Mouse (Mus musculus): ENCODE measurements at regions not wholly inside any gene's neighbourhood (a gene's known extent, or its start where the extent isn't known, plus 50 kb on each side); places are given as distances from the start of the nearest gene placed in this dataset.

DNA sequence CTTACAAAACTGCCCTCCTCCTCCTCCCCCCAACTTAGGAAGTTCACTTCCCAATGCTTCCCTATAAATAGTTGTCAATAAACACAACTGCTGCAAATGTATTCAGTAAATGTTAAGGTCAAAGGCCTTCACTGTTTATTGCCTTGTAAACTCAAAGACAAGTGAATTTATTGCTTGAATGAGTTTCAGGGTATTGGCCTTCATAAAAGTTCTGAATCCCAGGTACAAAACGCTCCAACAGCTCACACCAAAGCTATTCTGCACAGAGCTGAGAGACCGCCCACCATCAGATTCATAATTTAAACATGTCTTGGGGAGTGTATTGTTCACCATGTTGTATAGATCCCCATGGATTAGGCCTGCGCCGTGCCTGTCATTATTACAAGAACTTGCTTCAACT, 53.9 kb upstream of the Cdkn3 start:
- DNase-seq (ENCODE audit: extremely low read depth, insufficient read length, low spot score), result no peak

DNA sequence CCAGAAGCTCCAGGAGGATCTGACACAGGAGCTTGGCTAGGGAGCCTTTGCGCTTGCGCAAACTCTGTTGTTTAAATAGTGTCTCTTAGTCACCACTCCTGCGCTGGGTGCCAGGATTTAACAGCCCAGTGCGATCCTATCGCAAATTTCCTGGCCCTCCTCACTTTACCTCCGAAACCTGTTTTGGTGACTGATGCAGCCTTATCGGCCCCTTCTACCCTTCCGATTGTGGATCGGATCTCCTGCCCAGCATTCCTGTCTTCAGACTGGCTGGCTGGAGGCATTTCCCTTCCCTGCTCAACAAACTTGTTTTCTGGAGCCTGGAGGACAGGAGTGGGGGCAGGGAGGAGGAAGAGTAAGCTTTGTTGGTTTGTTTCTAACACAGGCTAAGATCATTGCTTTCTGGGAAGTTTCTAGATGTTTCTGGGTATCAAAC, 56.0 kb upstream of the Cdkn3 start:
- DNase-seq (ENCODE audit: extremely low read depth, insufficient read length, low spot score), result peak; percentile 64

DNA sequence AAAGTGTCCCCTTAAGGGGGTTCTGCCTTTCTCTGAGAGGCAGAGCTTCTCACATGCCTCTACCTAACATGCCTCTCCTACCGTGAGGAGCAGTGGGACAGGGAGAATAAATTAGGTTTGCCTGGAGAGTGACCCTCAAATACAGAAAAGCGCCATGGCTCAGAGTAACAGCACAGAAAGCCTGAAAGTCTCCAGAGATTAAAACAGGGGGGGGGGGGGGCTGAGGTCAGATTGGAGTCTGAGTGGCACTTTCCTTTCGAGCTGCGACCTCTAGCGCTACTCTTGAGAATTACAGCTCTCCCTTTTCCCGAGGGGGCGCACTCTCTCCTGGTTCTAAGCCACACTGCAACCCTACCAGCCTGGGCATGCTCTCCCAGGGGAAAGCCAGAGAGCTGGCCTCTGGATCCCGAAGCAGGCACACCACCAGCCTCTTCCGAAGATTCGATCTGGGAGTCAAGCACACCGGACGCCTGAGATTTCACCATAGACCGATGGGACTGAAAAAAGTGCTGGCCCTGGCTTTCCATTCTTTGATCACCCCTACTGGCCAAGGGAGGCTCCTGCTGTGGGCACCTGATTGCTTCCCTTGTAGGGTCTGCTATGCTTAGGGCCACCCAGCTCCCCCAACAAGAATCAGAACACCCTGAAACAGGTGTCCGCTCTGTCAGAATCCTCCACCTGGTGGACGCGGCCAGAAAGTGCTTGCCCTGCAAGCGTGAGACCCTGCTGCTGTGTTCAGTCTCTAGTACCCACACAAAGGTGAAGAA, 57.5 kb upstream of the Cdkn3 start:
- DNase-seq (ENCODE audit: extremely low read depth, insufficient read length, low spot score), result peak; percentile 32

DNA sequence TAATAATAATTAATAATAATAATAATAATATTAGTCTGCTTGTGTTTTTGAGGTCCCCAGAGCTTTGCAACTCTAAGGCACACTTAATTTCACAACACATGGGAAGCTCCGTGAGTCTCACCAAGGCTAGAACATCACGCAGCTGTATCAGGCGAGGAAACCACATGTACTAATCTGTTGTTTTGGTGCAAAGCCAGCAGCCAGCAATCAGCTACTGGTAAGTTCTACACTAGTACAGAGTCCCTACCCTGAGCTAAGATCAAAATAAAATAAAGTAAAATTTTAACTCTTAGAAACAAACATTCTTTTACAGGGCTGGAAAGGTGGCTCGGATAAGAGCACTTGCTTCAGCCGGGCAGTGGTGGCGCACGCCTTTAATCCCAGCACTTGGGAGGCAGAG, 67.8 kb upstream of the Cdkn3 start:
- DNase-seq (ENCODE audit: extremely low read depth, insufficient read length, low spot score), result no peak

DNA sequence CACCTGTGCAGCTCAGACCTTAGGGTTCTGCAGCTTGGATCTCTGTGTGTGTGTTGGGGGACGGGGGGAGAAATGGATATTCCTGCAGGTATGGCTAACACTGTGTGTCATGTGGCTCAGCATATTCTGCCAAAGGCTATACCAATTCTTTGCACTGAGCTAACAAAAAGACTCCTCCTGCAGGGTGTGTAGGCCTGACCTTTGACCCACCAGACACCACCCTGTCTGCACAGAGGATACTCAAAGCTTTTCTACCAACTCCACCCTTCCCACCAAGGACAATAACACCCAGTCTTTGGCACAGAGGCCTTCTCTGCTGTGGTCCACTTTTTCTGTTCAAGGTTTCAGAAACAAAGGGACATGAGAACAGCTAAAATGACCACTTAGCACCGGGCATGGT, 68.3 kb upstream of the Cdkn3 start:
- DNase-seq (ENCODE audit: extremely low read depth, insufficient read length, low spot score), result no peak

DNA sequence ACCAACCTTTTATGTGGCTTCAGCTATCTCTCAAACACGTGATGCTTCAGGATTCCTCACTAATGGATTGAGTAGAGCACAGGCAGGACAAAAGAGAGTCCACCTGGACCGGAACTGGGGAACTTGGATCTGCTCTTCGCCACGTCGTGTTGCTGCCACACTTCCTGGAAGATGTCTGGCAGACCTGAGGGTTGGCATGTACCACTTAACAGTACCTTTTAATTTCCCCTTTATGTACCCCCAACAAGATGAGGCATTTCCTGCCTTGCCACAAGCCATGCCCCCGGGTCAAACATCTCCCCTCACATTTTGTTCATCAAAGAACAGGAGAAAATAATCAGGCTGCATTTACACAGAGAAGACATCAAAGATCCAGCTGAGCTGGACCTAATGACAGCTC, 77.6 kb upstream of the Cdkn3 start:
- DNase-seq (ENCODE audit: extremely low read depth, insufficient read length, low spot score), result no peak

DNA sequence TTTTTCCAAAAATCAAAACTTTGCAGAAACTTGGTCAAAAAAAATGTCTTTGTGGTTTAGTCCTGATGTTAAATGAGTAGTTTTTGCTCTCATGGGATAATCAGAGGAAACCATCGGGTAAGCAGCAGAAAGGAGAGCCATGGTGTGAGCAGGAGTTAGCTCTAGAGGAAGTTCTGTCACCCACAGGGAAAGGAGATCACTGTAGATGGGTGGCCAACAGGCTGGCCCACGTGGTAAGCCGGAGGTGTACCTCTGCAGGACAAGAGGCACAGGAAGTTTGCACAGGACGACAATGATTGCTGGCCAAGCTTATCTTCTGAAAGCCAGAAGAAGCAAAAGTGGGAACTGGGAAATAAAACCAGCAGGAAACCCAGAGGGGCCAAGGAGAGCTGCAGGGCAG, 81.4 kb upstream of the Cdkn3 start:
- DNase-seq (ENCODE audit: extremely low read depth, insufficient read length, low spot score), result no peak

DNA sequence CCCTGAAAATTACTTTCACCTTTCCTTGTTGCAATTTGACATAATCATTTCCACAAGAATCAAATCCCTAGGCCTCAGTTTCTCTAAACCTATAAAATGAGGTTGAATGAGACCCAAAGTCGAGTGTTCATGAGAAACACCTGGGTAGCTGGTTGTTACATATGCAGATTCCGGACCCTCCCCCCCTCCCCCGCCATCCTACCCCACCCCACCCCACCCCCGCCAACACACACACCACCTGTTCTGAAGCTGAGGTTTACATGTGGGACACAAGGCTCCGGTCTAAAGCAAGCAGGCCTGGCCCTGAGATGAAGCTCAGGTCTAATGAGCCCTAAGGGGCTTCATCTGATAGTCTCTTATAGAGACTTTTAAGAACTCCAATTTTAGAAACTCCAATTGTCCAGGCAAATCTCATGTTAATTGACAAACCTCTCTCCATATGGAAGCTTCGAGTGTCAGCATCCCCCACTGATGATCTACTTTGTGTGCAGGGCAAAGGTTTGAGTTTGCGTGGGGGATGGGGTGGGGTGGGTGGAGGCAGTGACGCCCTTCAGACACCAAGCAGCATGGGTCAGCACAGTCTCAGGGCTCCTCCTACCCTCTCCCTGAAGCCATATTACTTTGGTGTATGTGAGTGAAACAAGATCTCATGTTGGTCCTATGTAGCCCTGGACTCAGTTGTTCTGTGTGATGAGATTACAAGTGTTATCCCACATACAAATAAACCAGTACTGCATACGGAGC, 88.7 kb upstream of the Cdkn3 start:
- DNase-seq (ENCODE audit: extremely low read depth, insufficient read length, low spot score), result no peak

DNA sequence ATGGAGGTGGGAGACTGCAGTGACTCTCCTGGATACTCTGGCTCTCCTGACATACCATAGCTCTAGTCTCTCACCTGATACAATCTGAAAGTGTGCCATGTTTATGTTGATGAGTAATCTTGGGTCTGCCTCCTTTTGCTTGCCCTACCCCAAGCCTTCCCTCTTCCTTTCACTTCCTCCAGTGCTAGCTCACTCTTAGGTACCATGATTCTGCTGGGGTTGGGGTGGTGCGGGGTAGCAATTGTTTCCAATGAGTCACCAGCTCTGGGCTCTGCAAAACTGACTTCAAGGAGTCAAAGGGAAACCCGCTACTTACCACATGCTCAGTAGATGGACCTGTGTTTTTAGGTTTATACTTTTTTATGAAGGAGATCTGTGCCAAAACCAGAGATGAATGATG, 89.3 kb upstream of the Cdkn3 start:
- peak; percentile 29 for DNase-seq (ENCODE audit: extremely low read depth, insufficient read length, low spot score)

DNA sequence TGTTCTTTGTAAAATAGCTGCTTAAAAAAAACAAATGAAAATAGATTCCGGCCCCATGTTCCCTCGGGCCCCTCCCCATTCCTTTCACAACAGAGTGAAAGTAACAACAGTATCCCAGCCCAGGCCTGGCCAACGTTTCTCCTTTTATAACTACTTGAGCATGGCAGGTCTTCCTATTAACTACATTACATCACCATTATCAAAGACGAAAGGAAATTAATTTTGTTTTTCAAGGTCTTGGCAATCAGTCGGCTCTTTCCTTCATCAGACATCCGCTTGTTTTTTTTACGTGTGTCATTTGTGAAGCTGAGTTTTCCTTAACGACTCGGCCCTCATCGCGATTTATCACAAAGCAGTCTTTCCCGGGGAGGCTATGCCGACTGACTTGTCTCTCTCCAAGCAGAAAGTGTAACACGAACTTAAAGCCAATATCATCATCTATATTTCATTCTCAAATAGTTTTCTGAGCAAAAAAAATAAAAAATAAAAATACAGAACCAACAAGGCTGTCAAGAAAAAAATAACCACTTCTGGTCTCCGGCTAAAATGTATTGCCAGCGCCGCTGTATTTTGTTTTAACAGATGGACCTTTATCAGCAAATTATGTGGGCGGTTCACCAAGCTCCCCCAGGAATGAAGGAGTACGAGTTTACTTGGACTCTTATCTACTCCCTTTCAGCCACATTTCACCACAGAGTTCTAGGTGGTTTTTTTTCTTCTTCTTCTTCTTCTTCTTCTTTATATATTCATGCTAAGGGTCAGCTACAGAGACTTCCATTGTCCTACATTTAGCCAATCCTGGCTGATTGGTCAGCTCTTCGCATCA, 89.9 kb upstream of the Cdkn3 start:
- no peak for DNase-seq (ENCODE audit: extremely low read depth, insufficient read length, low spot score)

DNA sequence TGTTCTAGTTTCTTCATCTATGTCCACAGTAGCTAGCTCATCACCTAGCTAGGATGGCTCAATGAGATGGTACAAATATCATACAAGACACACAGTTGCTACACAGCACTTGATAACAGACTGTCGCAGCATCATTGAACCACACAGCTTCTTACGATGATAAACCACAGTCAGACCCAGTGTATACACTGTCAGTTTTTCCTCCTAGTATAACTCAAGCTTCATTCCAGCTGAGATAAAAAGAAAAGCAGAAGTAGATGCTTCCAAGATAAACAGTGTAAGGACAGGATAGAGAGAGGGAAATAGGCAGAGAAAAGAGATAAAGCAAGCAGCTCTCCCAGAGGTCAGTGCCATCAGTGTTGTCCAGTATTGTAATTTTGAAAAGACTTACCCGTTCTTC, 92.1 kb upstream of the Cdkn3 start:
- DNase-seq (ENCODE audit: extremely low read depth, insufficient read length, low spot score), result no peak

DNA sequence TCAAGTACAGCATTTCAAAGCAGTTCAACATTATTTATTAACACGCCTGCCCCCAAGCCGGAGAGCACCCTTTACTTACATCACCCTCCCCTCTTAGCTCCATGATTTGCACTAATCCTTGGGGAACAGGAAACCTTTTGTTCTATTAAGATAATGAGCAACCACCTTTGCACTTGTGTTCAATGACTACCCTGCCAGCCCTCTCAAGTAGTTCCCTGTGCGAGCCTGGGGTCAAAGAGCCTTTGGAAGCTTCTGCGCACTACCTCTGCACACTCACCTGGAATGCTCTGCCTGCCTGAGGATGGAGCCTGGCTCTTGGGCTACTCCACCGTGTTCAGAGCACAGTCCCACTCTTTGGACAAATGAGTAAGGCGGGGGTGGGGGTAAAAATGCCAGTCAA, 96.0 kb upstream of the Cdkn3 start:
- no peak for DNase-seq (ENCODE audit: extremely low read depth, insufficient read length, low spot score)

DNA sequence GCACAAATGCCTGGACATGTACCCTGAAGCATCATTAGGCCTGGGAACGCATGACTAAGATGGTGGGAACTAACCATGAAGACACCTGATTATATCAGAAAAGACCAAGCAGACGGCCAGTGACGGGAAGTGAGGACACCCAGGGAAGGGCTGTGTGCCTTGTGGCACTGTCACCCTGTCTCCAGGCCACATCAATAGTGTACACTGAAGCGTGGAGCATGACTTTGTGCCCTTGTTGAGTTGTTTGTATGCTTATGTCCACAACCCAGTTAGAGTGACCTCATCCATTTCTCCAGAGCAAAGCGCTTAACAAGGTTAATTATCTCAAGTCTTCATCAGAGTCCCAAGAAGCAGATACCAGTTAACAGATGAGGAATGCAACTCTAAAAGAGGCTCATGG, 96.8 kb upstream of the Cdkn3 start:
- no peak for DNase-seq (ENCODE audit: extremely low read depth, insufficient read length, low spot score)

DNA sequence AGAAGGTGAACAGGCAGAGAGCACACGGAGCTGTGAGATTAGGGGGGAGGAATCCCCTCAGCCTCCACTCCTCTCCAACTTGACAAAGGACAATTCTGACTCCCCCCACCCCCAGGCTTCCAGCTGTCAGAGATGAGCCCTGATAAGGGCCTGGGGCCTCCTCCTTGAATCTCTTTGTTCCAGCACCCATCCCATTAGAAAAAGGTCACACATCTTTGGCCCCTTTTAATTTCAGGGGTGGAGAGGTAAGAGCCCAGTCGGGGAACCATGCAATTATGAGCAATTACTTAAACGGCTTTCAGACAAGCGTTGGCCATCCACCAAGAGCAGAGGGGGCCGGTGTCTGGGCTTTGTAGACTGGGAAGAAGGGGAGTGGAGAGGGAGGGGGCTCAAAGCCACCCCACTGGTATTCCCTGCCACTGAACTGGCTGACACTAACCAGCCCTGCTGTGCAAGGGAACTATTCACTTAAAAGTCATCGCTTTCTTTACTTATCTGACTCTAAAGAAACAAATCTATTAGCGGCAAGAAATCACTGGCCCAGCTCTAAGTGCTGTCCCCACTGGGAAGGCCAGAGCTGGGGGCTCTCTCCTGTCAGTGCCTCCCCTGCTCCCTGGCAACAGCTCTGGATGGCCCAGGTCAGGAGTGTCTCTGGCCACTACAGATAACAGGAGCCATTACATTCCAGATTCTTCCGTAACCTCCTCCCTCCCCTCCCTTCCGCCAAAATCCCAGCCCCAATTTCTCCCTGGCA, 98.4 kb upstream of the Cdkn3 start:
- DNase-seq (ENCODE audit: extremely low read depth, insufficient read length, low spot score), result no peak

DNA sequence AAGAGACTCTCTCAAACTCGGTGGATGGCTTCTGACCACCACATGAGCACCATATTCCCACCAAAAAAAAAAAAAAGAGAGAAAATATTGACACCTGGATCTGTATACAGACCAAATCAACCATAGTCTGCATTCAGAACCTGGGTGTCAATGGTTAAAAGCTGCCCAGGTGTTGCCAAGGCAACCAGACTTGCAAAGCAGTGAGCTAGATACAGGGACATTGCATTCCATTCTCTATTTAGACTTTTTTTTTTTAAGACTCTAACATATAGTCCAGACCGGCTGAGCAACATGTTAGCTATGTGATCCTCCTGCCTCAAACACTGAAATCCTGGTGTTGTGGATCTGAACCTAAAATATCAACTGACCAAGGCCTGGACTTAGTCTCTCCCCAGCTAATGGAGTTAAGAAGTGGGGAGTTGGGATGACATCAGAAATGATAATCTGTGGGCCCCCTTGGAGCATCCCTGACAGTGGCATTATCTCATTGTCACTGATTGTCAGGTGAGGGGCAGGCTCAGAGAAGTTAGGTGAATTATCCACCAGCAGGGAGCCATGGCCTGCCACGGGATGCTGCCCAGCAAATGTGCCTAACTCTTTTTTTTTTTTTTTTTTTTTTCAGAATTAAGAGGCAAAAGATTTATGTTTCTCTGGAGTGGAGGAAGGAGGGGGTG, 99.1 kb upstream of the Cdkn3 start:
- DNase-seq (ENCODE audit: extremely low read depth, insufficient read length, low spot score), result no peak

DNA sequence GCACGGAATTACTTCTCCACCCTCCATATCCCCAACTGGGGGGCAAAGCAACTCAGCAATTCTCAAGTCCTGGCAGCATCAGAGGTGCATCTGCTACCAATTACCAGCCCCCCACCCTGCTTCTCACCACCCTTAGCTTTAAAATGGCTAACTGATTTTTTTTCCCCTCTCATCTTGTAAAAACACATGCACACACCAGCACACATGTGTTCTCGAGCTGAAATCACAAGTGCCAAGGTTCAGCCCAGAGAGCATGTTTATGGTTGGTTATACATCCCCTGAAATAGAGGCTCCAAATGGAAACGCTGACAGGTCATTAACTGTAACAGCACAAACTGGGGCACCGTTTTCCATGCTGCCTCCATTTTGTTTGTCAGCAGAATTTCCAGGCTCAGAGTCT, 101.0 kb upstream of the Cdkn3 start:
- no peak for DNase-seq (ENCODE audit: extremely low read depth, insufficient read length, low spot score)

DNA sequence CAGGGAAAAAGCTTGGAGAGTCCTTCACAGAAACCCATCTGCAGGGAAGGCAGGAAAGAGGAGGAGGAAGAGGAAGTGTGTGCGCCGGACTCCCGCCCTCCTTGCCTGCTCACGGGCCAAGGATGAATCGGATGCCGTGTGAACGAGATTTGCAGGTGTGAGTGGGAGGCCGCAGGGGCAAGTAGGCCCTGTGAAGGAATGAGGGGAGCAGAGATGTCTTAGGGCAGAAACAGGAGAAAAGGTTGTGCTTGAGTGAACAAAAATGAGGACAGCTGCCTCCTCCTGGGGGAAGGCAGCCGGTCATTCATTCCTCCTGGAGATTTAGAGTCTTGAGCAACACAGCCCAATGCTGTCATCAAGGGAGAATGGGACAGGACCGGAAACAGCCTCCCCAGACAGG, 104.1 kb upstream of the Cdkn3 start:
- no peak for DNase-seq (ENCODE audit: extremely low read depth, insufficient read length, low spot score)

DNA sequence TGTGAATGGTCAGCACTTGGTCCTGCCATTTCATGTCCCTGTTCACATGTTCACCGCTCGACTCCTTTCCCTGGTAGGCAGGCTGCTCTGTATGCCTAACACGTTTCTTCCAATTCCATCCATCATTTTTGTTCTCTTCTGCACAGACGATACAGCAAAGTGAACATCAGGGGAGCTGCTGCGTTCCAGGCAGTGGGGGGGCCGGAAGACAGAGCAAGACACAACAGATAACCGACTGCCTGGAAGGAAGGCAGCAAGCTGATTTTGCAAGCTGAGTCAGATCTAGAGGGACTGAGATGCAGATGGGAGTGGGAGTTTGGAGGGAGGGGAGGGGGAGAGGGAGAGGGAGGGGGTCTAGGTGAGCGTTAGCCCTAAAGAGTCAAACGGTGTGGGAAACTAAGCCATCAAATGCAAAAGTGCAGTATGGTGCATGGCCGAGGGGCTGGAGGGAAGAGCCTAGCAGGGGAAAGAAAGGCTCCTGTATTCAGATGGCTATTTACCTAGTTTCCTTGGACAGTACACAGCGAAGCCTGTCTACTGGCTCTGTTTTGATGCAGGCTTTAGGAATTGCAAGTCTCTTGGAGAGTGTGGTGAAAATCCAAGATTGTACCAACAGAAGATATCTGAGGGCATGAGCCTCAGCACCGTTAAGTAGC, 112.9 kb upstream of the Cdkn3 start:
- DNase-seq (ENCODE audit: extremely low read depth, insufficient read length, low spot score), result no peak

DNA sequence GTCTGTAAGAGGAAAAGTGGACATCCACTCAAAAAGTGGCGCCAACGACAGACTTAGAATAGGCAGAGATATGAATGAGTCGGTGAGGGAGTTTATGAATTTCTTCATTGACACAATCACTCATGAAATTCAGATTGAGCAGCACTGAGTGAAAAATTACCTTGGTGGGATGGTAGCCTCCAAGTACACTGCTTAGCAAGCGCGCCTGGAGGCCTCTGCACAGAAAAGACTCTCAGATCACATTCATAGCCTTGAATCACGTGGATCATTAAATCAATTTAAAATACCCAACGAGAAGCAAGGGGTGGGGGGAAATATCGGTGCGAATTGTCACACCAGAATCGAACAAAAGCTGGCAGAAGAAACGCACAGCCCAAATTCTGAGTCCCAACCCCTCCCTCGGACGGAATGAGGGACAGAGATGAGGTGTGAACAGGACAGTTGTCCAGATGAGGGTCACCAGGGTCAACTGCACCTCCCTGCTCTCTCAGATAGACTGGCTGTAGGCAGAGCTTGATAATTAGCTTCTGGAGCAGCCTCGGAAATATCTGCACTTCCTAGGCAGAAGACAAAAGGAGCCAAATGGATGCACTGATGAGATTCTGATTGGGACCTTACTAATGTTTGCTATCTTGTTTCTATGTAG, 113.5 kb upstream of the Cdkn3 start:
- DNase-seq (ENCODE audit: extremely low read depth, insufficient read length, low spot score), result no peak

Data from 3134 (cell line).